Mouse (Mus musculus) c-Kit-positive CD71-positive TER-119-negative erythroid progenitor cells, embryonic 14.5 days (primary cell): Measurements from ENCODE around the gene Ttll6.

Experiments used
- DNase-seq: peaks from one replicate; pipeline ENCODE4 v3.0.0-alpha.2; 2013; ENCODE audit warnings: low read depth

The Ttll6 gene

GRCm38 (mm10) chr11:96194961-96195640, 61.5 kb downstream of the Ttll6 start:
- no peak for DNase-seq

- DNase-seq = no peak
These were observed 62.2 kb downstream of the Ttll6 start for GRCm38 (mm10) chr11:96195769-96196280.

GRCm38 (mm10) chr11:96198642-96199041, 65.1 kb downstream of the Ttll6 start:
- DNase-seq = peak; percentile 11

- DNase-seq = no peak
These were observed 65.8 kb downstream of the Ttll6 start for GRCm38 (mm10) chr11:96199181-96200086.

- no peak for DNase-seq
These were observed 66.6 kb downstream of the Ttll6 start for GRCm38 (mm10) chr11:96200183-96200655.

GRCm38 (mm10) chr11:96201741-96202140, 68.2 kb downstream of the Ttll6 start:
- no peak for DNase-seq

GRCm38 (mm10) chr11:96202401-96203081, 69.0 kb downstream of the Ttll6 start:
- no peak for DNase-seq

GRCm38 (mm10) chr11:96203182-96203788, 69.7 kb downstream of the Ttll6 start:
- DNase-seq = no peak

GRCm38 (mm10) chr11:96203789-96204186, 70.2 kb downstream of the Ttll6 start:
- no peak for DNase-seq

- no peak for DNase-seq
These were observed 70.8 kb downstream of the Ttll6 start for GRCm38 (mm10) chr11:96204351-96204750.

- DNase-seq = no peak
These were observed 72.0 kb downstream of the Ttll6 start for GRCm38 (mm10) chr11:96205426-96206131.
